Mouse (Mus musculus): ENCODE results near the gene Vmn1r95. TPM values are rescaled to one million over a fixed set of nuclear protein-coding genes. Genes with fewer than 3 reads are reported as not detected.
"Not testable (repeated sequence)": the region's sequence is repeated elsewhere in the genome, so short reads cannot be mapped to it uniquely, and the experiment has no call there.

Gene Vmn1r95
- polyA plus RNA-seq (2016; fragmentation: Nextera tagmentation; extraction: Ambion mirVana): not detected in 2 replicates

- WGBS: no CpG with 5 or more reads among the region's 3 CpGs
- H3K4me3 ChIP-seq; H3K27ac ChIP-seq; H3K36me3 ChIP-seq; H3K27me3 ChIP-seq (replicated peaks); H3K4me1 ChIP-seq; H3K4me2 ChIP-seq (replicated peaks); H3K9ac ChIP-seq; H3K9me3 ChIP-seq; ATAC-seq (ENCODE audit: low FRiP score, low read depth): not testable (repeated sequence)
Measured at GRCm38 (mm10) chr7:20193410-20193809, at the start of gene Vmn1r95. TSS of gene Vmn1r95 (plus strand) at chr7:20193710.

DNA sequence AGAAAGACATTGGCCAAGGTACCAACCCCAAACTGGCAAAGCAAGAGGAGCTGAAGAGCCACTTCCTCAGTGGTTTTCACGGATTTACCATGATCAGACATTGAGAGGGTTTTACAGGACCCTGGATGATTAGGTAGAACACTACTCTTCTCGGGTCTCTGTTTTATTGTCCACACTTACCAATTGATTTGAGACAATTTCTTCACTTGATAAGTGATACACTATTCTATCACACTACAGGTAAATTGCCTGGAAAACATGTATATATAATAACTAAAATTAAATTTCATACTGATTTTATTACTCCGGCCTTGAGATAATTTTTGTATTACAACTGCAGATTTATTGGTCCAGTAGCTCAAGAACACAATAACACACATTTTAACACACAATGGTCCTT is 25.2 kb upstream of the Vmn1r95 start, which contains the start of gene Vmn1r94:
Vmn1r94 (minus strand) TSS at position 101 of the 400 bp plus-strand sequence.
- WGBS: no CpG with 5 or more reads among the region's 3 CpGs
- not testable (repeated sequence) for H3K27me3 ChIP-seq (replicated peaks); H3K4me3 ChIP-seq; H3K4me2 ChIP-seq (replicated peaks); H3K9ac ChIP-seq; H3K4me1 ChIP-seq; H3K36me3 ChIP-seq; H3K27ac ChIP-seq; H3K9me3 ChIP-seq; ATAC-seq (ENCODE audit: low FRiP score, low read depth)

DNA sequence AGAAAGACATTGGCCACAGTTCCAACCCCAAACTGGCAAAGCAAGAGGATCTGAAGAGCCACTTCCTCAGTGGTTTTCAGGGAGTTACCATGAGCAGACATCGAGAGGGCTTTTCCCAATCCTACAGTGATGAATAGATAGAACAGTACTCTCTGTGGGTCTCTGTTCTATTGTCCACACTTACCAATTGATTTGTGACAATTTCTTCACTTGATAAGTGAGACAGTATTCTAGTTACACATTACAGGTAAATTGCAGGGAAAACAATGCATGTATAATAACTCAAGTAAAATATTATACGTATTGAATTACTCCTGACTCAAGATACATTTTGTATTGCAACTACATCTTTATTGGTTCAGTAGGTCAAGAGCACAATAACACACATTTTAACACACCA is 12.0 kb downstream of the Vmn1r95 start, which contains the start of gene Gm6164:
Gm6164 (minus strand) TSS at position 101 of the 400 bp plus-strand sequence.
- H3K27me3 ChIP-seq (replicated peaks); H3K9ac ChIP-seq; H3K4me1 ChIP-seq; ATAC-seq (ENCODE audit: low FRiP score, low read depth); H3K4me2 ChIP-seq (replicated peaks); H3K36me3 ChIP-seq; H3K27ac ChIP-seq; H3K9me3 ChIP-seq; H3K4me3 ChIP-seq: not testable (repeated sequence)
- no CpG with 5 or more reads among the region's 2 CpGs for WGBS

DNA sequence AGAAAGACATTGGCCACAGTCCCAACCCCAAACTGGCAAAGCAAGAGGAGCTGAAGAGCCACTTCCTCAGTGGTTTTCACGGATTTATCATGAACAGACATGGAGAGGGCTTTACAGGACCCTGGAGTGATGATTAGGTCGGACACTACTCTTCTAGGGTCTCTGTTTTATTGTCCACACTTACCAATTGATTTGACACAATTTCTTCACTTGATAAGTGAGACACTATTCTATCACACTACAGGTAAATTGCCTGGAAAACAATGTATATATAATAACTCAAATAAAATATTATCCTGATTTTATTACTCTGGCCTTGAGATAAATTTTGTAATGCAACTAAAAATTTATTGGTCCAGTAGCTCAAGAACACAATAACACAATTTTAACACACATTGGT is 40.2 kb downstream of the Vmn1r95 start, which contains the start of gene Gm4498:
Gm4498 (minus strand) TSS at position 101 of the 400 bp plus-strand sequence.
- not testable (repeated sequence) for H3K9ac ChIP-seq; H3K4me1 ChIP-seq; ATAC-seq (ENCODE audit: low FRiP score, low read depth); H3K4me2 ChIP-seq (replicated peaks); H3K27ac ChIP-seq; H3K27me3 ChIP-seq (replicated peaks); H3K4me3 ChIP-seq; H3K36me3 ChIP-seq; H3K9me3 ChIP-seq
- no CpG with 5 or more reads among the region's 2 CpGs for WGBS

Other genes starting within 250 kb of the Vmn1r95 start
- gene Igsf23, start 243.0 kb upstream of the Vmn1r95 start, polyA plus RNA-seq (2016; fragmentation: Nextera tagmentation; extraction: Ambion mirVana): 0.14 TPM in 1 of 2 replicates, not detected in the other
- gene Ceacam20, start 228.3 kb upstream of the Vmn1r95 start, polyA plus RNA-seq (2016; fragmentation: Nextera tagmentation; extraction: Ambion mirVana): not detected in 2 replicates
- gene Nlrp9b, start 202.2 kb upstream of the Vmn1r95 start, polyA plus RNA-seq (2016; fragmentation: Nextera tagmentation; extraction: Ambion mirVana): not detected in 2 replicates
- not detected in 2 replicates for gene Vmn1r91, start 94.0 kb upstream of the Vmn1r95 start, polyA plus RNA-seq (2016; fragmentation: Nextera tagmentation; extraction: Ambion mirVana)
- gene Gm16442, start 71.1 kb upstream of the Vmn1r95 start, polyA plus RNA-seq (2016; fragmentation: Nextera tagmentation; extraction: Ambion mirVana): not detected in 2 replicates
- not detected in 2 replicates for gene Vmn1r93, start 54.6 kb upstream of the Vmn1r95 start, polyA plus RNA-seq (2016; fragmentation: Nextera tagmentation; extraction: Ambion mirVana)
- not detected in 2 replicates for gene Vmn1r94, start 25.3 kb upstream of the Vmn1r95 start, polyA plus RNA-seq (2016; fragmentation: Nextera tagmentation; extraction: Ambion mirVana)
- gene Gm6164, start 11.9 kb downstream of the Vmn1r95 start, polyA plus RNA-seq (2016; fragmentation: Nextera tagmentation; extraction: Ambion mirVana): not detected in 2 replicates
- gene Gm4498, start 40.1 kb downstream of the Vmn1r95 start, polyA plus RNA-seq (2016; fragmentation: Nextera tagmentation; extraction: Ambion mirVana): not detected in 2 replicates
- gene Gm5890, start 69.1 kb downstream of the Vmn1r95 start, polyA plus RNA-seq (2016; fragmentation: Nextera tagmentation; extraction: Ambion mirVana): not detected in 2 replicates
- gene Gm4133, start 140.4 kb downstream of the Vmn1r95 start, polyA plus RNA-seq (2016; fragmentation: Nextera tagmentation; extraction: Ambion mirVana): not detected in 2 replicates
- not detected in 2 replicates for gene Gm5728, start 181.7 kb downstream of the Vmn1r95 start, polyA plus RNA-seq (2016; fragmentation: Nextera tagmentation; extraction: Ambion mirVana)
- not detected in 2 replicates for gene Vmn1r100, start 224.2 kb downstream of the Vmn1r95 start, polyA plus RNA-seq (2016; fragmentation: Nextera tagmentation; extraction: Ambion mirVana)
- gene Vmn1r101, start 248.9 kb downstream of the Vmn1r95 start, polyA plus RNA-seq (2016; fragmentation: Nextera tagmentation; extraction: Ambion mirVana): not detected in 2 replicates

Data from neural tube, embryonic 12.5 days (tissue).